Mouse (Mus musculus): ENCODE results near the gene Nptx2.

DNA sequence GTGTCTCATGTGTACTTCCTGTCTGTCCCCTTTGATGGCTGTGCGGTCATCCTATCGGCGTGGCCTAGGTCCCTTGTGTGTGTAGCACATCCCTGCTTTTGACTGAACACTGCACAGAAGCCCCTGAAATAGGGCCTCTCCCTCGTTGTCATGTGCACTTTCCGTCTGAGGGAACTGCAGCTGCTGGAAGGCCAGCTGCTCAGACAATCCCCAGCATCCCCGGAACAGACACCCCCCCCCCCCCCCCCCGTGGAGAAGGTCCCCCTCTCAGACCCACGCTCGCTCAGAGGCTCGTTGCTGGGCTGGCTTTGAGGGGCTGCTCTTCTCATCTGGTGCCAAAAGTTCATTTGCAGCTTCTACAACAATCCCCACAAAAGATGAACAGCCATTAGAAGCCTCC is 11.0 kb downstream of the Nptx2 start:
- no peak for TF ChIP-seq TAL1 (IDR thresholded peaks at IDR 0.05; ENCODE audit: low read length)
- no peak for TF ChIP-seq GATA1 (IDR thresholded peaks at IDR 0.05; ENCODE audit: low read length)

Measured in erythroblast, embryonic 14.5 days (primary cell).